Mouse (Mus musculus) T-cell, adult 2 months (primary cell): ENCODE results near the gene 2310034C09Rik.
"Not testable (repeated sequence)": the region's sequence is repeated elsewhere in the genome, so short reads cannot be mapped to it uniquely, and the experiment has no call there.

Experiments used
- DNase-seq: peaks from one replicate; pipeline ENCODE4 v3.0.0; 2022; ENCODE audit warnings: low spot score

Gene 2310034C09Rik

GRCm38 (mm10) chr16:88758547-88758946 lies at the start of gene 2310034C09Rik:
2310034C09Rik (plus strand) TSS chr16:88758847.
- not testable (repeated sequence) for DNase-seq

DNA sequence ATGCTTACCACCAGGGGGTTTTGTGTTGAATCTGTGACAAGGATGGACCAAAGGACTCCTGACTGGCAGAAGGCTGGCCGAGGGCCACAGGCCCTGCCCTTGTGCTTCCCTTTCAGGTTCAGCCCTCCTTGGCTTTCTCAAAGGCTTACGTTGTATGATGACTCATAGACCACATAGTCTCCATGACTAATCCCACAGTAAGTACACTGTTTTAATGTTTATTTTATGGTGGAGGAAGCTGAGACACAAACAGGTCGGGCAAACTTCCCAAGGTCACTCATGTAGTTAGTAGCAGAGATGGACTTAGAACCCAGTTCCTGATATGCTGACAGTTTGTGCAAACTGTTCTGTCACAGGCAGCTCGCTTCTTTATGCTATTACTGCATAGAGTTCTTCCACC lies 47.9 kb upstream of the 2310034C09Rik start:
- no peak for DNase-seq

- no peak for DNase-seq
Measured at GRCm38 (mm10) chr16:88711245-88711644, 47.4 kb upstream of the 2310034C09Rik start.

DNA sequence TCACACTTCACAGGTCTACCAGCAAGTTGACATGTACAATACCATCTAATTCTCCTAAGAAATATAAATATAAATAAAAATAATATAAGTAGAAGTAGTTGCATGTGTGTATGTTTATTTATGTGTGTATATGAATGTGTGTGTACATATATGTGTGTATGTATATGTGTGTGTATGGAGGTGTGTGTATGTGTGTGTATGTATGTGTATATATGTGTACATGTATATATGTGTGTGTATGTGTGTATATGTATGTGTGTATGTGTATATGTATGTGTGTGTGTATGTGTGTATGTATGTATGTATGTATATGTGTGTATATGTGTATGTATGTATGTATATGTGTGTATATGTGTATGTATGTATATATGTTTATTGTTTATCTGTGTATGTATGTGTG lies 42.1 kb upstream of the 2310034C09Rik start:
- no peak for DNase-seq

DNA sequence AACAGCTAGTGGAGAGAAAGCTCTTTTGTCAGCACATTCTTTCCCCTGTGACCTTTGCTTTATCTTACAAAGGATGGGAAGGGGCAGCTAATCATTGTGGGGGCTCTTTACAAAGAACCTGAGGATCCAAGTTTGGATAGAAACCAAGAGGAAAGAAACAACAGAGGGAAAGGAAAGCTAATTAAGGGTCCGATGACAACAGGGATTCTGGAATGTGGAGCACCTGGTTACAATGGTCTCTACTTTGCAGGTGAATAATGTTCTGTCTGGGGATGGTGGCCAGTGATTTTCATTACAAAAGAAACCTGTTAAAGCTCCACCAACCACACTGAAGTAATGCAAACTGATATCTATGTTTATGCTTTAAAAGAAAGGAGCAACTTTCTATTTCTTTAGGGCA lies 38.6 kb upstream of the 2310034C09Rik start:
- DNase-seq = no peak

GRCm38 (mm10) chr16:88728812-88729275 lies 29.8 kb upstream of the 2310034C09Rik start, which contains the start of gene Krtap13-1:
Krtap13-1 (plus strand) TSS chr16:88728862.
- no peak for DNase-seq

- no peak for DNase-seq
Measured at GRCm38 (mm10) chr16:88735391-88735790, 23.3 kb upstream of the 2310034C09Rik start.

DNA sequence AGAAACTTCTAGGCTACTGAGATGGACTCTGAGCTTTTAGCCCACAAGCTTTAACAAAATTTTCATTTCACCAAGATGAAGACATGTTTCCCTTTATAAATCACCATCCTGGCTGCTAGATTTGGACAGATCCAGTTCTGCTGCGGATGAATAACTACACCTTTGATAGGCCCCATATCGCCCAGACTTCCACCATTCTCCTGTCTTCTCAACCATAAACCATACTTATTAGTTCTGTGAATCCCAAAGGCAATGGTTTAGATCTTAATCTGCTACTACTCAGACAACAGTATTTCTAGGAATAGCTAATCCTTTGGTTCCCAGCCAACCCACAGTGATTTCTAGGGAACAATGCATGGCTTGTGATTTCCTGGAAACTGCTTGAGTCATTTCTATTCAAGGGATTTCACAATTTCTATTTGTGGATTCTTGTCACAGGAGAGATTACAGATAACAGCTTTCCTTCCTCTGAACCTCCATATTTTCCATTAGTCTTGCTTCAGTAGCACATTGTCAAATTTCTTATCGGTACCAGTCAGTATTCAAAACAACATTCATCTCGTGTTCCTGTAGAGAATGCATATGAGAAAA lies 13.8 kb upstream of the 2310034C09Rik start:
- no peak for DNase-seq

GRCm38 (mm10) chr16:88747943-88748342 lies 10.7 kb upstream of the 2310034C09Rik start:
- no peak for DNase-seq

DNA sequence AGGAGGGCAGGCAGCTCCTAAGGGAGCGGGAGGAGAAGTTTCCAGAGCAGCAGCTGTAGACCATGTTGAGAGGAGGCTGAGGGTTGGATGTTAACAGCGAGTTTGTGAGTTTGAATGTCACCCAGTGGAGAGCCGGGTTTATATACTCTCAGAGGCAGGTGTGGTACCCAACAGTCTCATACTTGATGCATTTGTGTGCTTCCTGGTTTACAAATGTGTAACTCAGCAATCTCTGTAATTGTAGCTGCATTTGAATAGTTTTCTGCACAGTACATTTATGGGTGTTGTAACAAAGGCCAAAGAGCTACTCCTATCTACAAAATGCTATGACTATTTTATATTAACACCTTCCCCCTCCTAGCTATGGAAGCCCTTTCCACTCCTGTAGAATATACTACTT lies 7.1 kb upstream of the 2310034C09Rik start, which contains the start of gene Krtap13:
TSS of gene Krtap13 (minus strand) at position 101 of the 400 bp plus-strand sequence.
- DNase-seq = not testable (repeated sequence)

GRCm38 (mm10) chr16:88774106-88774505 lies 15.5 kb downstream of the 2310034C09Rik start, which contains the start of gene 2310057N15Rik:
2310057N15Rik (minus strand) TSS chr16:88774206.
- DNase-seq = no peak

DNA sequence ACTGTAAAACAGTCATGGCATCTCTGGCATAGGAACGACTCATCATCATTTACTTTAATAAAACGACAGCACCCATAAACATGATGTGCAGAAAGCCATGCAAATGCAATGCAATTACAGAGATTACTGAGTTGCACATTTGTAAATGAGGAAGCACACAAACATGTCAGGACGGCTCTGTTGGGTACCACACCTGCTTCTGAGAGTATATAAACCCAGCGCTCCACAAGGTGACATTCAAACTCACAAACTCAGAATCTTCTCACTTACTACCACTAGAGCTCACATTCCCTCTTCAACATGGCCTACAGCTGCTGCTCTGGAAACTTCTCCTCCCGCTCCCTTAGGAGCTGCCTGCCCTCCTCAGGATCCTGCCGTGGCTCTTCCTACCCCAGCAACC lies 18.9 kb downstream of the 2310034C09Rik start, which contains the start of gene Gm5965:
TSS of gene Gm5965 (plus strand) at position 301 of the 400 bp plus-strand sequence.
- DNase-seq = no peak

GRCm38 (mm10) chr16:88786786-88787185 lies 28.1 kb downstream of the 2310034C09Rik start:
- no peak for DNase-seq
